Mouse (Mus musculus): ENCODE results near the gene Npc1l1.

DNA sequence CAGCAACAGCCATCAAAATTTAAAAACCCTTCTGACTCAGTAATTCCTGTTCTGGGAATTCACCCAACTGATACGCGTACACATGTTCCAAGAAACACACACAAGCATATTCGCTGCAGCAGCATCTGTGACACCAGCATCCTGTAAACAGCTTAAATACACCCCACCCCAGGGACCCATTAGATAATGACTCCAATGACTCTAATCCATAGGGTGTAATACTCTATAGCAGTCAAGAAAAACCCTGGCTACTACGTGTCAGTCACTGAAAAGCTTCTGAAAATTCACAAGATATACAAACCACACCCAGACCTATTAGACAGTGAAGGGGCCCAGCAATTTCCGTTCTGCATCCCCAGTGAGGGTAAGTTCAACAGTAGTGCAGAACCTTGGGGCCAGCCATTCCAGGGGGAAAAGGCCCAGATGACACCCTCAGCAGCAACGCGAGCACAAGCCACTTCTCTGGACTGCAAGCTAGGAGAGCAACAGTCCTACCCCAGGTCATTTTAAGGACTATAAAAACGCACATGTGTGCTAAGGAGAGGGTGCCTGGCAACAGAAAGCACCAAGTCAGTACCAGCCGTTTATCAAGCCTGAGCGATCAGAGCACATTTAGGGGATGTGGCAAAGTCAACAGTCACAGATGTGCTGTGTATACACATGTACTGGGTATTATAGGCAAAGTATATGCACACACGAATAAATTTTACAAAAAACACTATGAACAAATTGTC, 45.6 kb downstream of the Npc1l1 start:
- TF ChIP-seq EP300 (IDR thresholded peaks at IDR 0.05; ENCODE audit: low read depth): no peak
- no peak for TF ChIP-seq CTCF (IDR thresholded peaks at IDR 0.05; ENCODE audit: low read depth)
